Mouse (Mus musculus): ENCODE measurements around the gene Tepsin.

Gene Tepsin

GRCm38 (mm10) chr11:120064006-120064667 lies 34.4 kb downstream of the Tepsin start:
- no peak for DNase-seq (ENCODE audit: low spot score)

GRCm38 (mm10) chr11:120063326-120063725 lies 35.2 kb downstream of the Tepsin start:
- DNase-seq (ENCODE audit: low spot score) = no peak

GRCm38 (mm10) chr11:120060634-120061033 lies 37.9 kb downstream of the Tepsin start:
- DNase-seq (ENCODE audit: low spot score) = no peak

GRCm38 (mm10) chr11:120055953-120056732 lies 42.4 kb downstream of the Tepsin start:
- DNase-seq (ENCODE audit: low spot score) = no peak

GRCm38 (mm10) chr11:120053846-120054245 lies 44.7 kb downstream of the Tepsin start:
- no peak for DNase-seq (ENCODE audit: low spot score)

- no peak for DNase-seq (ENCODE audit: low spot score)
Measured at GRCm38 (mm10) chr11:120052274-120052673, 46.3 kb downstream of the Tepsin start.

GRCm38 (mm10) chr11:120051124-120051811 lies 47.3 kb downstream of the Tepsin start:
- DNase-seq (ENCODE audit: low spot score) = no peak

- DNase-seq (ENCODE audit: low spot score) = no peak
Measured at GRCm38 (mm10) chr11:120049067-120049466, 49.5 kb downstream of the Tepsin start.

GRCm38 (mm10) chr11:120048252-120048556 lies 50.3 kb downstream of the Tepsin start:
- no peak for DNase-seq (ENCODE audit: low spot score)

- no peak for DNase-seq (ENCODE audit: low spot score)
Measured at GRCm38 (mm10) chr11:120047531-120048251, 50.8 kb downstream of the Tepsin start.

GRCm38 (mm10) chr11:120046553-120047191 lies 51.9 kb downstream of the Tepsin start, which contains the start of gene Aatk:
Gene Aatk (minus strand): TSS chr11:120047167.
- no peak for DNase-seq (ENCODE audit: low spot score)

GRCm38 (mm10) chr11:120045839-120046552 lies 52.5 kb downstream of the Tepsin start:
- DNase-seq (ENCODE audit: low spot score) = no peak

- DNase-seq (ENCODE audit: low spot score) = no peak
Measured at GRCm38 (mm10) chr11:120045341-120045740, 53.2 kb downstream of the Tepsin start.

- DNase-seq (ENCODE audit: low spot score) = no peak
Measured at GRCm38 (mm10) chr11:120042141-120042838, 56.2 kb downstream of the Tepsin start.

GRCm38 (mm10) chr11:120041191-120042123 lies 57.1 kb downstream of the Tepsin start:
- no peak for DNase-seq (ENCODE audit: low spot score)

All from adipocyte (in vitro differentiated cells).